Mouse (Mus musculus): ENCODE results near the gene Baiap3. TPM values are rescaled to one million over a fixed set of nuclear protein-coding genes. Genes with fewer than 3 reads are reported as not detected.
"Not testable (repeated sequence)": the region's sequence is repeated elsewhere in the genome, so short reads cannot be mapped to it uniquely, and the experiment has no call there.

Gene Baiap3
- polyA plus RNA-seq, 1 experiment from 2014 or later, result 10.3 TPM

- no peaks in the 10 kb centered on the region for H3K27me3 ChIP-seq (replicated peaks)
- WGBS, result 92% methylated on average over 11 of the region's 11 CpGs
- H3K27ac ChIP-seq (replicated peaks), result no peak overlapping the region
Observed at GRCm38 (mm10) chr17:25243131-25243780, 12.9 kb downstream of the Baiap3 start.

GRCm38 (mm10) chr17:25239695-25240636, 16.2 kb downstream of the Baiap3 start, which contains the start of the genes Gnptg and Tsr3:
Gnptg (minus strand) TSS chr17:25240124.
Tsr3 (plus strand) TSS chr17:25240170.
- H3K4me2 ChIP-seq, result peak within 1 kb of the TSS; percentile 95
- no peaks in the 10 kb centered on the region for H3K27me3 ChIP-seq (replicated peaks)
- peaks cover 55% of the 10 kb centered on the region for H3K36me3 ChIP-seq
- no peaks in the 10 kb centered on the region for H3K9me3 ChIP-seq (replicated peaks)
- WGBS, result under 1% methylated on average over 80 of the region's 80 CpGs
- peak within 1 kb of the TSS; percentile 99 for H3K9ac ChIP-seq (replicated peaks)
- H3K27ac ChIP-seq (replicated peaks), result peak within 1 kb of the TSS; percentile 86
- peak; percentile 88 for ATAC-seq (ENCODE audit: low FRiP score)
- peak within 1 kb of the TSS; percentile 100 for H3K4me3 ChIP-seq (replicated peaks)
- H3K4me1 ChIP-seq, result peaks cover 28% of the 10 kb centered on the region

More at GRCm38 (mm10) chr17:25243131-25243780, 12.9 kb downstream of the Baiap3 start:
- Histone ChIP-seq H3K4me1 (peaks cover 23% of the 10 kb centered on the region), H3K4me2 (no peak overlapping the region), H3K4me3 (replicated peaks) (no peak overlapping the region), H3K9me3 (replicated peaks) (no peaks in the 10 kb centered on the region), H3K36me3 (peaks cover 40% of the 10 kb centered on the region), H3K9ac (replicated peaks) (no peak overlapping the region)
- no peak for ATAC-seq (ENCODE audit: low FRiP score)

GRCm38 (mm10) chr17:25235635-25236034, 20.5 kb downstream of the Baiap3 start:
- ATAC-seq (ENCODE audit: low FRiP score), result no peak
- H3K9ac ChIP-seq (replicated peaks), result no peak overlapping the region
- H3K4me2 ChIP-seq, result no peak overlapping the region
- H3K4me3 ChIP-seq (replicated peaks), result no peak overlapping the region
- no peaks in the 10 kb centered on the region for H3K27me3 ChIP-seq (replicated peaks)
- WGBS, result 86% methylated on average over 9 of the region's 9 CpGs
- peaks cover 17% of the 10 kb centered on the region for H3K4me1 ChIP-seq
- H3K36me3 ChIP-seq, result peaks cover 37% of the 10 kb centered on the region
- no peak overlapping the region for H3K27ac ChIP-seq (replicated peaks)
- H3K9me3 ChIP-seq (replicated peaks), result no peaks in the 10 kb centered on the region

GRCm38 (mm10) chr17:25231621-25232020, 24.5 kb downstream of the Baiap3 start:
- not testable (repeated sequence) for H3K27me3 ChIP-seq (replicated peaks); H3K9me3 ChIP-seq (replicated peaks); H3K4me1 ChIP-seq; H3K4me3 ChIP-seq (replicated peaks); H3K4me2 ChIP-seq; H3K27ac ChIP-seq (replicated peaks); H3K9ac ChIP-seq (replicated peaks)
- H3K36me3 ChIP-seq, result peaks cover 49% of the 10 kb centered on the region
- 95% methylated on average over 6 of the region's 11 CpGs for WGBS
- ATAC-seq (ENCODE audit: low FRiP score), result peak; percentile 44; the same call in 1 of the 2 replicates

GRCm38 (mm10) chr17:25230700-25231099, 25.5 kb downstream of the Baiap3 start:
- H3K36me3 ChIP-seq, result peaks cover 48% of the 10 kb centered on the region

GRCm38 (mm10) chr17:25230014-25230655, 26.0 kb downstream of the Baiap3 start:
- H3K9me3 ChIP-seq (replicated peaks); H3K27ac ChIP-seq (replicated peaks); H3K27me3 ChIP-seq (replicated peaks); H3K4me2 ChIP-seq; H3K4me1 ChIP-seq; ATAC-seq (ENCODE audit: low FRiP score); H3K9ac ChIP-seq (replicated peaks); H3K4me3 ChIP-seq (replicated peaks): not testable (repeated sequence)
- H3K36me3 ChIP-seq, result peaks cover 44% of the 10 kb centered on the region
- WGBS, result 81% methylated on average over 17 of the region's 17 CpGs

More at GRCm38 (mm10) chr17:25230700-25231099, 25.5 kb downstream of the Baiap3 start:
- WGBS, result 98% methylated on average over 3 of the region's 3 CpGs
- no peak overlapping the region for H3K27ac ChIP-seq (replicated peaks)
- H3K4me2 ChIP-seq, result no peak overlapping the region
- H3K9ac ChIP-seq (replicated peaks), result no peak overlapping the region
- H3K27me3 ChIP-seq (replicated peaks), result no peaks in the 10 kb centered on the region
- H3K9me3 ChIP-seq (replicated peaks), result no peaks in the 10 kb centered on the region
- no peak for ATAC-seq (ENCODE audit: low FRiP score)
- H3K4me3 ChIP-seq (replicated peaks), result no peak overlapping the region
- no peaks in the 10 kb centered on the region for H3K4me1 ChIP-seq

GRCm38 (mm10) chr17:25227991-25228390, 28.2 kb downstream of the Baiap3 start:
- WGBS, result 91% methylated on average over 5 of the region's 5 CpGs
- no peak for ATAC-seq (ENCODE audit: low FRiP score)
- H3K36me3 ChIP-seq, result peaks cover 35% of the 10 kb centered on the region
- no peak overlapping the region for H3K9ac ChIP-seq (replicated peaks)
- H3K27me3 ChIP-seq (replicated peaks), result no peaks in the 10 kb centered on the region
- peaks cover 7% of the 10 kb centered on the region; the same call in 1 of the 2 replicates for H3K4me1 ChIP-seq
- no peak overlapping the region for H3K4me2 ChIP-seq
- H3K4me3 ChIP-seq (replicated peaks), result no peak overlapping the region
- H3K27ac ChIP-seq (replicated peaks), result no peak overlapping the region
- no peaks in the 10 kb centered on the region for H3K9me3 ChIP-seq (replicated peaks)

- H3K4me3 ChIP-seq (replicated peaks), result no peak overlapping the region
- 90% methylated on average over 4 of the region's 4 CpGs for WGBS
- no peak for ATAC-seq (ENCODE audit: low FRiP score)
- peaks cover 27% of the 10 kb centered on the region for H3K36me3 ChIP-seq
- peaks cover 25% of the 10 kb centered on the region for H3K4me1 ChIP-seq
- H3K9me3 ChIP-seq (replicated peaks), result no peaks in the 10 kb centered on the region
- no peak overlapping the region for H3K27ac ChIP-seq (replicated peaks)
- H3K27me3 ChIP-seq (replicated peaks), result no peaks in the 10 kb centered on the region
- no peak overlapping the region for H3K4me2 ChIP-seq
- no peak overlapping the region for H3K9ac ChIP-seq (replicated peaks)
Observed at GRCm38 (mm10) chr17:25225659-25226058, 30.5 kb downstream of the Baiap3 start.

GRCm38 (mm10) chr17:25224586-25225222, 31.5 kb downstream of the Baiap3 start:
- H3K27ac ChIP-seq (replicated peaks), result no peak overlapping the region
- H3K9me3 ChIP-seq (replicated peaks), result no peaks in the 10 kb centered on the region
- H3K36me3 ChIP-seq, result peaks cover 29% of the 10 kb centered on the region
- ATAC-seq (ENCODE audit: low FRiP score), result no peak
- H3K4me2 ChIP-seq, result no peak overlapping the region
- H3K9ac ChIP-seq (replicated peaks), result no peak overlapping the region
- 88% methylated on average over 7 of the region's 7 CpGs for WGBS
- H3K4me1 ChIP-seq, result peaks cover 28% of the 10 kb centered on the region
- no peaks in the 10 kb centered on the region for H3K27me3 ChIP-seq (replicated peaks)
- no peak overlapping the region for H3K4me3 ChIP-seq (replicated peaks)

- Histone ChIP-seq H3K9ac (replicated peaks) (peak overlapping the region; percentile 26), H3K4me1 (peaks cover 28% of the 10 kb centered on the region), H3K4me2 (peak overlapping the region; percentile 72), H3K36me3 (peaks cover 34% of the 10 kb centered on the region), H3K4me3 (replicated peaks) (peak overlapping the region; percentile 41), H3K27ac (replicated peaks) (0 out of 2 replicates have a peak overlapping the region, but pooled peaks have one; percentile 18), H3K9me3 (replicated peaks) (no peaks in the 10 kb centered on the region), H3K27me3 (replicated peaks) (no peaks in the 10 kb centered on the region)
- peak; percentile 1; the same call in 1 of the 2 replicates for ATAC-seq (ENCODE audit: low FRiP score)
- WGBS, result 55% methylated on average over 6 of the region's 6 CpGs
Observed at GRCm38 (mm10) chr17:25222951-25223601, 33.1 kb downstream of the Baiap3 start.
